Mouse (Mus musculus) heart, adult 9 months (tissue): Measurements from ENCODE around the gene Eml6.

Source experiments
- DNase-seq, 2 experiments: peaks; one replicate each; pipeline ENCODE4 v3.0.0; 2022; ENCODE audit warnings: low spot score in 2 of 2

The Eml6 gene

DNA sequence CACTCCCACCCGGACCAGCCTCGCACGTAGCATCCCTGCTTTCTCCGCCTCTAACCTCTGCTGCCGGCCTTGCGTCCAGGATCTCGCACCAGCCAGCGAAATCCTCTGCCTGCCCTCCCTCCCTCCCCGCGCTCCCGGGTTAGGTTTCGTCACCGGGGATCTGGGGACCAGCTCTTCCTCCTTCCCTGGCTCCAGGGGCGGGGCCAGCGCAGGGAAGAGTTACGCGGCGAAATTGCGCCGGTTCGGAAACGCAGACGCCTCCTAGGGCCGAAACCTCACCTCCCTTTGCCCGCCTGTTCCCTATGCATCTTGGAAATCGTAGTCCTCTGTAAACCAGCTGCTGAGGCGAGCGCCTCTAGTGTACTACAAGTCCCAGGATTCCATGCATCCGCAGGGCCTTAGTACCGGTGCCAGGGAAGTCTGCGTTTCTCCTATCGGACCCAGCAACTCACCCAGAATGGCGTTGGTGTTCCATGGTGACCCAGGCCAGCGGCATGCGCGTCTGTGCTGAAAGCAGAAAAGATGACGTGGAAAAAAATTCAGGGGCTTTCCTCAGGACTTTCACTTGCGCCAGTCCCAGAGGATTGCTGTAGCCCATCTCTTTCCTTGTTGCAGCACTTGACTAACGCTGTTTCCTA, at the start of gene Eml6:
Gene Eml6, minus strand, starts transcription at position 199 of the 638 bp plus-strand sequence.
- peak; percentile 98 for DNase-seq

GRCm38 (mm10) chr11:30057299-30057698, 31.5 kb upstream of the Eml6 start:
- no peak for DNase-seq

DNA sequence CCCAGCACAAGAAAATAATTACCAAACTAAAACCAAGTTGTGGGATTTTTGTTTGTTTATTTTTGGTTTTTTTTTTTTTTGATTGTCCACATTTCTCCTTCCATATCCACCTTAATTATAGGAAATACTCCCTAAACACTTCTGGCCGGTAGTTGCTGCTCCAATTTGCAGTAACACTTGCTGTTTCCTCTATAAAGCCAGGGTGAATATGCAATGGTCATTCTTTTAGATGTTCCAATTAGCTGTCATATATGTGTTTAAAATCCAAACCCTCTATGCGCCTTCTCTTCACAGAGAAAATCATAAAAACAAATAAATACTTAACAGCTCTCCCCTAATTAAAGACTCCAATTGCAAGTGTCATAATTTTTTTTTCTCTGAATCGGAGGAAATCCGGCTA, 689 bp downstream of the Eml6 start:
- DNase-seq, result no peak

DNA sequence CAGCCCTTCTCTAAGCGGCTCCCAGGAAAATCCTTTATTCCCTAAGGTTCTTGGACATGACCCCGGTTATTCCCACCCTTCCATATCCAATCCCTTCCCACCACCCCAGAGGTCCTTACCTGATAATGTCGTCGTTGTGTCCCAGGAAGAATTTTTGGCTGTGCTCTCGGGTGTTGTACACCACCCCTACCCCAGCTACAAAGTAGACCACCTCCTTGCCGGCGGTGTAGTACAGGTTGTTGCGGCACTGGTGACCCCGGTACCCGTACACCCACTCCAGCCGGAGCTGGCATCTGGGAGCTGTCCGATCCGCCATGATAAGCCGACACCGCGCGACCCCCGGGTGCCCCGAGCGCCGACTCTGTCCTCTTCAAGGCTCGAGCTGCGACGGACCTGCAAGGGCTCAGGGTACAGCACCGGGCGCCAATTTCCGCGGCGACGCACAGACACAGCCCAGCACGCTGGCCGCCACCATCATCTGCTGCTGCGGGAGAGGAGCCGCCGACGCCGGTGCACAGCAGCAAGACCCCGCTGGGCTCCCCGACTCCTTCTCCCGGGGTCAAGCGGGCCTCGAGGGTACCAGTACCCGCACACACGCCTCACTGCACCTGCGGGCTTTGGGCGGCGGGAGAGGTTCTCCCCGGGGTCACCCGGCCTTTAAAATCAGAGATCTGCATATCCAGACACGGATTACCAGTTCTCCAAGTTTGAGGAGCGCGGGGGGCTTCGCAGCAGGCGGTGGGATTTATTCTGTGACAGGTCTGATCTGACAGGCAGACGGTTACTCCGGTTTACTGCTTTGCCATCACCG, 1.4 kb downstream of the Eml6 start:
- DNase-seq, result peak; percentile 20 to 29

DNA sequence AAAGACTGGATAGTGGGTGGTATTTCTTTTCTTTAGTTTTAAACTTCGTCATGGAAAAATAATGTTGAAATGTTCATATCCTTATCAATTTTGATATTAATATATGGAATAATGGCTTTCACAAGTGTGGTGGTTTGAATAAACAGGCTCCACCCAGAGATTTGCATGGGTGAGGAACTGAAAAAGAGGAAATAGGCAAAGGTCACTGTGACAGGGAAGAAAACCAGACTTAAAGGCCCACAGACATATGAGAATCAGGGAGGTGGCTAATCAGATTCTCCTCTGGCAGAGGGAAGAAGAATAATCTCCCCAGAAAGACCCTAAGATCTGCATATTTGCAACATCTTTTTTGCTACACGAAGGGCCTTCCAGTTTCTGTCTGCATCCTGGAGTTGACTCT, 39.6 kb downstream of the Eml6 start:
- no peak for DNase-seq

DNA sequence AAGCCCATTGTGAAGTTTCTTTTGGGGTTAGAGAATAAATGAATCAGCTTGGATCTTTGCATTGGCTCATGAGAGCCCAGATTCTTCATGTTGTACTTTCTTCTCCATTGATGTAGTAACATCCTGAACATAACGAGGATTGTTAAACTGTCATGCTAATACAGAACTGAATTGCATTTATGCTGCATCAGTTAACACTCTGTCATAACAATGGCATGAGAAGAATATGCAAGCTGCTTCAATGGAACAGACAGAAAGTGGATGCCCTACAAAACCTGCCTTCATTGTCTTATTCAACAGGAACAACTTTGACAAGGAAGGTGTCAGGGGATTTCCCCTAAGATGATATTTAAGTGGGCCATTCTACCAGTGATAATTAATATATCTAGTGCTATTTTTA, 57.0 kb downstream of the Eml6 start:
- DNase-seq, result no peak

DNA sequence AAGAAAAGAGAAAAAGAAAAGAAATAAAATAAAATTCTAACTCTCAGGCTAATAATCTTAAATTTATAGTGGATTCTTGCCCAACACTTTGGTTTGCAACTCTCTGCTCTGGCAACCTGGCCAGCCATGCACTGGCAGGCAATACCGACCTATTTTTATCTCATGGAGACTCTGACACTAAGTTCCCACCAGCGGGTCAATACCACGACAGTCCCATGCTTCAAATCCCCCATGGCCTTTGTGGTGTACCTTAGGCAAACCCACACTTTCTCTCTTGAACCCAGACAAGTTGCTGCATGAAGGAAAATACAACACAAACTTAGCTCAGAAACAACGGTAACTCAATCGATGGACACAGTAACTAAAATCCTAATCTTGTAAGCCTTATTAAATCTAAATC, 66.5 kb downstream of the Eml6 start:
- no peak for DNase-seq

DNA sequence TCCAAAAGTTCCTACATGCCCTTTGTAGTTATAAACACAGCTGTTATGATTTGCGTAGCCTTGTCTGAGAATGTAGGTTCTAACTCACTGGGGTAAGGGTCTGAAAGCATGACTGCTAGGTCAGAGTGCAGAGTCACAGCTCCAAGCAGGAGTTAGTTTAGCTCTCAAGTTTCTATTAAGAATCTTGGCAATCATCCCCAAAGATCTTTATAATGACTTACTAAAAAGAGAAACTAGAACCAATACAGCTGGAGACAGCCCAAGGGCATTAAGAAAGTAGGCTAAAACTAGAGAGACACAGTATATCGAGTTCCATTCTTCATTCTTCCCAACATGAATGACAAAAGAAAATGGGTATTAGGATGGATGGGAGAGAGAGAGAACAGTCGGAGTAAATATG, 81.2 kb downstream of the Eml6 start:
- DNase-seq, result no peak

GRCm38 (mm10) chr11:29924332-29924731, 101.5 kb downstream of the Eml6 start:
- no peak for DNase-seq

GRCm38 (mm10) chr11:29923851-29924250, 102.0 kb downstream of the Eml6 start:
- no peak for DNase-seq

- no peak for DNase-seq
These were observed 112.7 kb downstream of the Eml6 start for GRCm38 (mm10) chr11:29913180-29913579.

- no peak for DNase-seq
These were observed 116.5 kb downstream of the Eml6 start for GRCm38 (mm10) chr11:29909330-29909729.

- DNase-seq, result peak; percentile 36 to 58
These were observed 140.7 kb downstream of the Eml6 start for GRCm38 (mm10) chr11:29885160-29885559.

GRCm38 (mm10) chr11:29884355-29884754, 141.5 kb downstream of the Eml6 start:
- DNase-seq, result no peak

- DNase-seq, result no peak
These were observed 142.8 kb downstream of the Eml6 start for GRCm38 (mm10) chr11:29883024-29883423.

DNA sequence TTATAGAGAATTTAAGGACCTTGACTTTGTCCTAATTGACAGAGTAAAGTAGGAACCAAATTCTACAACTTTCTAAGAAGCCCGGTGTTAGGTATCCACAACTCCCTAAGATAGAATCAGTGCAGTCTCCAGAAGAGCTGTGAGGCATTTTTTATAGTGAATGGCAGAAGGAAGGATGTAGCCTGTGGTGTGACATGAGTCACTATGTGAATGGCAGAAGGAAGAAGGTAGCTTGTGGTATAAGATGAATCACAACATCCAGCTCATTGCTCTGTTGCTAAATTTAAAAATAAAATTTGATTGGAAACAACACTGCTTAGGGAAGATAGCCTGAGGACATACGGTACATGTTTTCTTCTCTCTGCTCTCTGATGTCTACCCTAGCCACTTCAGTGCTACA, 146.2 kb downstream of the Eml6 start:
- DNase-seq, result no peak

GRCm38 (mm10) chr11:29877981-29878380, 147.9 kb downstream of the Eml6 start:
- no peak for DNase-seq

DNA sequence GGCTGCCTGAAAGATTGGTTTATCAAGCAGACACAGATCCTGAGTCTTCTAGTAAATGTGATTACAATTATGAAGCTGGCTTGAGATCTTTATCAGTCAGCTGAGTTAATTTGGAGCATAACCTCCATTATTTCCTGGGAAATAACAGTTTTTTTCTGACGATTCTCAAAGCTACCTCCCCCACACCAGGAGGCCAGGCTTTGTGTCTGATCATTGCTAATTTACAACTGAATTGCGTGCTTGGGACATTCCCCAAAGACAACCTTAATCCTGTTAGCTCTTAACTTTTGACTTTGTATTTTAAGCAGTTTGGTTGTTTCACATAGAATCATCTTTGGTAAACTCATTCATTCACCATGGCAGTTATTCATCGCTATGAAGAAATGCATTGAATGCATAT, 148.6 kb downstream of the Eml6 start:
- DNase-seq, result no peak

DNA sequence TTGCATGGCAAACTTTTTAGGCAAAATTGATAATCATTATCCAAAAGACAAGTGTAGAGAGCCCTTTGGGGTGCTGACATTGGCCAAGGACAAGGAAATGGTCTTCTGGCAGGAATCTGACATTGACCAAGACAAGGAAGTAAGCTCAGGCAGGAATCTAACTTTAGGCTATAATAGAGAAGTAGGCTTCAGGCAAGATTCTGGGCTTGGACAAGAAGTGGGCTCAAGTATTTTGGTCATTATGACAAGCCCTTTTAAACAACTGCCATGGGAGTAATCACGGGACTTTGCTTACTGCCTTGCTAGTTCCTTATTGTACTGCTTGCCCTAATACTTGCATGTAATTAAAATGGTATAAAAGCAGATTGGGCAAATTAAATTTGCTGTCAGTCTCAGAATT, 151.1 kb downstream of the Eml6 start:
- peak; percentile 4 to 35 for DNase-seq

- no peak for DNase-seq
These were observed 155.7 kb downstream of the Eml6 start for GRCm38 (mm10) chr11:29870174-29870573.

DNA sequence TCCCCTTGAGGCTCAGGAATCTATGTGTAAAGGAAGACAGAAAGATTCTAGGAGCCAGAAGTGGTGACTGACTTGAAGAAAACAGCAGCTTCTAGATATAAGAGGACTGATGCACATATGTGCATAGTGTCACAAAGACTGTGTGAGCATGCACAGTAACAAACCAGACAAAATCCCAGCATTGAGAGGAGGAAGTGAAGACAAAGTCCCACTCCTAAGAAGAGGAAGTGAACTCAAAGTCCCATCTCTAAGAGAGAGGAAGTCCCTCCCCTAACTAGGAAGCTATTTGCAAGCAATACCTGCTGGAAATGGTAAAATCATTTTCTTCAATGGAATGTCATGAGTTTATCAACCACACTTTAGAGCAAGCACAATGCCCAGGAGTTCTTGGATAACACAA, 161.6 kb downstream of the Eml6 start:
- no peak for DNase-seq

DNA sequence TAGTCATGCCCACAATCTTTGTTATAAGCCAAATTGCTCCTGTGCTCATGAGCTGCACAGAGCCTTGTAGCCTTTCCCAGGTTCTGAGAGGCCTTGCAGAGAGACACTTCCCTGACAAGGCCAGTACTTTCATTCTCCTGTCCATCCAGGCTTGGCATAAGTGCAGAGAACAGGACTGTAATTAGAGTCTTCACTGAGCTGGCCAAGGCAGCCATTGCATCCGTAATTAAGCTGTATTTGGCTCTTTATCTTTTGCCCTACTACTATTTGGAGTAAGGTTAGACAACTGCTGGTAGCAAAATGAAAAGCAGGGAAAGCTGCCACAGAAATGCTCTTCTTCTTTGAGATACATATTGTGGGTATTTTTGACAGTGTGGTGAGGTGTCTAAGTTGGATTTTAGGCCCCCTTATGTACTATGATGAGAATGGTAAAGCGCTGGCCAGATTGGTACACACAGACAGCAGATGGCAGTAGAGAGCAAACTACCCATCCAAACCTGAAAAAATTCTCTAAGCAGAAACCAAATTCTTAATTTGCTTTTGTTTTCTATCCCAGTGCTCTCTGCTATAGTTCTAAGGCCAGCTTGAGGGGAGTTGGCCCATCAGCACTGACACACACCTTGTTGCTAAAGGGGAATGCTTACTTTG, 164.0 kb downstream of the Eml6 start:
- DNase-seq, result peak in 1 of 2 experiments; percentile 21

- no peak for DNase-seq
These were observed 164.8 kb downstream of the Eml6 start for GRCm38 (mm10) chr11:29861040-29861439.
